Mouse (Mus musculus): ENCODE data around the gene Nodal. TPM values are rescaled to one million over a fixed set of nuclear protein-coding genes. Genes with fewer than 3 reads are reported as not detected.
A peak's percentile ranks its signal among the peaks of the same experiment; 100 is the strongest.

Nodal gene
- polyA plus RNA-seq, 1 experiment from 2014 or later = 0.20 TPM

GRCm38 (mm10) chr10:61380186-61380585 is 37.6 kb upstream of the Nodal start:
- H3K27ac ChIP-seq (replicated peaks) = peak overlapping the region; percentile 63

GRCm38 (mm10) chr10:61381823-61382222 is 35.9 kb upstream of the Nodal start:
- 23% methylated on average over 8 of the region's 8 CpGs for WGBS
- ATAC-seq (ENCODE audit: insufficient number of reproducible peaks, low FRiP score, low TSS enrichment, low read depth) = no peak

More at GRCm38 (mm10) chr10:61380186-61380585, 37.6 kb upstream of the Nodal start:
- Histone ChIP-seq H3K4me3 (replicated peaks) (0 out of 2 replicates have a peak overlapping the region, but pooled peaks have one; percentile 4), H3K9me3 (replicated peaks) (no peaks in the 10 kb centered on the region), H3K27me3 (no peaks in the 10 kb centered on the region), H3K9ac (peak overlapping the region; percentile 6; the same call in 1 of the 2 replicates), H3K36me3 (no peaks in the 10 kb centered on the region), H3K4me2 (replicated peaks) (peak overlapping the region; percentile 96; the same call in 1 of the 2 replicates), H3K4me1 (peaks cover 48% of the 10 kb centered on the region)
- peak; percentile 27; the same call in 1 of the 2 replicates for ATAC-seq (ENCODE audit: insufficient number of reproducible peaks, low FRiP score, low TSS enrichment, low read depth)
- 13% methylated on average over 9 of the region's 9 CpGs for WGBS

GRCm38 (mm10) chr10:61382281-61382731 is 35.5 kb upstream of the Nodal start:
- peaks cover 44% of the 10 kb centered on the region for H3K4me1 ChIP-seq
- peak overlapping the region; percentile 75; the same call in 1 of the 2 replicates for H3K9ac ChIP-seq
- H3K27me3 ChIP-seq = no peaks in the 10 kb centered on the region
- no peak overlapping the region; the same call in 1 of the 2 replicates for H3K27ac ChIP-seq (replicated peaks)
- WGBS = 4% methylated on average over 8 of the region's 8 CpGs
- no peaks in the 10 kb centered on the region for H3K36me3 ChIP-seq
- ATAC-seq (ENCODE audit: insufficient number of reproducible peaks, low FRiP score, low TSS enrichment, low read depth) = no peak
- H3K9me3 ChIP-seq (replicated peaks) = no peaks in the 10 kb centered on the region
- peak overlapping the region; percentile 96 for H3K4me2 ChIP-seq (replicated peaks)
- peak overlapping the region; percentile 71 for H3K4me3 ChIP-seq (replicated peaks)

More at GRCm38 (mm10) chr10:61381823-61382222, 35.9 kb upstream of the Nodal start:
- Histone ChIP-seq H3K27me3 (no peaks in the 10 kb centered on the region), H3K4me1 (peaks cover 44% of the 10 kb centered on the region), H3K36me3 (no peaks in the 10 kb centered on the region), H3K4me3 (replicated peaks) (peak overlapping the region; percentile 71), H3K9me3 (replicated peaks) (no peaks in the 10 kb centered on the region), H3K4me2 (replicated peaks) (peak overlapping the region; percentile 96), H3K27ac (replicated peaks) (no peak overlapping the region; the same call in 1 of the 2 replicates), H3K9ac (no peak overlapping the region)

- Histone ChIP-seq H3K36me3 (no peaks in the 10 kb centered on the region), H3K9ac (peak within 1 kb of the TSS; percentile 75), H3K27ac (replicated peaks) (peak within 1 kb of the TSS; percentile 55; the same call in 1 of the 2 replicates), H3K4me1 (peaks cover 44% of the 10 kb centered on the region), H3K27me3 (no peaks in the 10 kb centered on the region), H3K4me2 (replicated peaks) (peak within 1 kb of the TSS; percentile 96), H3K9me3 (replicated peaks) (no peaks in the 10 kb centered on the region), H3K4me3 (replicated peaks) (peak within 1 kb of the TSS; percentile 71)
- peak; percentile 81 for ATAC-seq (ENCODE audit: insufficient number of reproducible peaks, low FRiP score, low TSS enrichment, low read depth)
- under 1% methylated on average over 57 of the region's 60 CpGs for WGBS
These were observed 34.6 kb upstream of the Nodal start, which contains the start of gene Pald1 for GRCm38 (mm10) chr10:61383021-61383714. Gene Pald1 (minus strand): TSS chr10:61383530.

- no peaks in the 10 kb centered on the region for H3K36me3 ChIP-seq
- no peak for ATAC-seq (ENCODE audit: insufficient number of reproducible peaks, low FRiP score, low TSS enrichment, low read depth)
- H3K27me3 ChIP-seq = no peaks in the 10 kb centered on the region
- peak overlapping the region; percentile 96 for H3K4me2 ChIP-seq (replicated peaks)
- 4% methylated on average over 11 of the region's 11 CpGs for WGBS
- H3K9ac ChIP-seq = peak overlapping the region; percentile 75
- H3K9me3 ChIP-seq (replicated peaks) = no peaks in the 10 kb centered on the region
- 0 out of 2 replicates have a peak overlapping the region, but pooled peaks have one; percentile 55 for H3K27ac ChIP-seq (replicated peaks)
- peaks cover 44% of the 10 kb centered on the region for H3K4me1 ChIP-seq
- H3K4me3 ChIP-seq (replicated peaks) = peak overlapping the region; percentile 71
These were observed 34.1 kb upstream of the Nodal start for GRCm38 (mm10) chr10:61383715-61384047.

- peaks cover 36% of the 10 kb centered on the region for H3K4me1 ChIP-seq
- ATAC-seq (ENCODE audit: insufficient number of reproducible peaks, low FRiP score, low TSS enrichment, low read depth) = no peak
- whole genome bisulfite sequencing = 74% methylated on average over 6 of the region's 6 CpGs
These were observed 32.6 kb upstream of the Nodal start for GRCm38 (mm10) chr10:61385174-61385573.

GRCm38 (mm10) chr10:61386284-61386683 is 31.5 kb upstream of the Nodal start:
- Histone ChIP-seq H3K36me3 (no peaks in the 10 kb centered on the region), H3K27ac (replicated peaks) (no peak overlapping the region), H3K4me1 (peaks cover 27% of the 10 kb centered on the region), H3K9ac (no peak overlapping the region), H3K9me3 (replicated peaks) (no peaks in the 10 kb centered on the region), H3K4me2 (replicated peaks) (no peak overlapping the region), H3K4me3 (replicated peaks) (no peak overlapping the region), H3K27me3 (no peaks in the 10 kb centered on the region)
- WGBS = 58% methylated on average over 6 of the region's 6 CpGs
- ATAC-seq (ENCODE audit: insufficient number of reproducible peaks, low FRiP score, low TSS enrichment, low read depth) = no peak

More at GRCm38 (mm10) chr10:61385174-61385573, 32.6 kb upstream of the Nodal start:
- no peak overlapping the region for H3K27ac ChIP-seq (replicated peaks)
- no peak overlapping the region for H3K9ac ChIP-seq
- H3K4me3 ChIP-seq (replicated peaks) = no peak overlapping the region
- no peaks in the 10 kb centered on the region for H3K36me3 ChIP-seq
- no peak overlapping the region for H3K4me2 ChIP-seq (replicated peaks)
- no peaks in the 10 kb centered on the region for H3K9me3 ChIP-seq (replicated peaks)
- no peaks in the 10 kb centered on the region for H3K27me3 ChIP-seq

- WGBS = 60% methylated on average over 5 of the region's 5 CpGs
- Histone ChIP-seq H3K4me1 (peaks cover 8% of the 10 kb centered on the region), H3K36me3 (no peaks in the 10 kb centered on the region)
These were observed 28.8 kb upstream of the Nodal start for GRCm38 (mm10) chr10:61389020-61389419.

GRCm38 (mm10) chr10:61390148-61390547 is 27.6 kb upstream of the Nodal start:
- H3K4me1 ChIP-seq = peaks cover 4% of the 10 kb centered on the region; the same call in 1 of the 2 replicates
- H3K4me3 ChIP-seq (replicated peaks) = no peak overlapping the region
- no peak overlapping the region for H3K9ac ChIP-seq
- no peaks in the 10 kb centered on the region for H3K9me3 ChIP-seq (replicated peaks)
- WGBS = 78% methylated on average over 2 of the region's 2 CpGs
- no peak for ATAC-seq (ENCODE audit: insufficient number of reproducible peaks, low FRiP score, low TSS enrichment, low read depth)
- no peak overlapping the region for H3K4me2 ChIP-seq (replicated peaks)
- H3K36me3 ChIP-seq = no peaks in the 10 kb centered on the region
- H3K27me3 ChIP-seq = no peaks in the 10 kb centered on the region
- H3K27ac ChIP-seq (replicated peaks) = no peak overlapping the region

More at GRCm38 (mm10) chr10:61389020-61389419, 28.8 kb upstream of the Nodal start:
- Histone ChIP-seq H3K9me3 (replicated peaks) (no peaks in the 10 kb centered on the region), H3K27me3 (no peaks in the 10 kb centered on the region), H3K4me2 (replicated peaks) (no peak overlapping the region), H3K9ac (no peak overlapping the region), H3K27ac (replicated peaks) (no peak overlapping the region), H3K4me3 (replicated peaks) (no peak overlapping the region)
- ATAC-seq (ENCODE audit: insufficient number of reproducible peaks, low FRiP score, low TSS enrichment, low read depth) = no peak

GRCm38 (mm10) chr10:61392584-61392983 is 25.2 kb upstream of the Nodal start:
- no peak for ATAC-seq (ENCODE audit: insufficient number of reproducible peaks, low FRiP score, low TSS enrichment, low read depth)
- H3K4me2 ChIP-seq (replicated peaks) = no peak overlapping the region
- H3K9me3 ChIP-seq (replicated peaks) = no peaks in the 10 kb centered on the region
- no peak overlapping the region for H3K9ac ChIP-seq
- 52% methylated on average over 4 of the region's 4 CpGs for WGBS
- H3K27ac ChIP-seq (replicated peaks) = no peak overlapping the region
- no peaks in the 10 kb centered on the region for H3K27me3 ChIP-seq
- no peaks in the 10 kb centered on the region for H3K36me3 ChIP-seq
- no peak overlapping the region for H3K4me3 ChIP-seq (replicated peaks)
- H3K4me1 ChIP-seq = peaks cover 4% of the 10 kb centered on the region; the same call in 1 of the 2 replicates

GRCm38 (mm10) chr10:61394476-61395136 is 23.2 kb upstream of the Nodal start:
- WGBS = 10% methylated on average over 9 of the region's 9 CpGs
- Histone ChIP-seq H3K4me1 (peaks cover 6% of the 10 kb centered on the region; the same call in 1 of the 2 replicates), H3K9me3 (replicated peaks) (no peaks in the 10 kb centered on the region), H3K36me3 (no peaks in the 10 kb centered on the region), H3K4me3 (replicated peaks) (no peak overlapping the region), H3K27me3 (no peaks in the 10 kb centered on the region), H3K27ac (replicated peaks) (no peak overlapping the region), H3K4me2 (replicated peaks) (peak overlapping the region; percentile 8; the same call in 1 of the 2 replicates), H3K9ac (no peak overlapping the region)
- no peak for ATAC-seq (ENCODE audit: insufficient number of reproducible peaks, low FRiP score, low TSS enrichment, low read depth)
